Mouse (Mus musculus) thymus, adult 2 months (tissue): ENCODE results near the gene Nmur1.

Experiments
- CTCF ChIP-seq: fragments of 200-500 bp; IDR thresholded peaks from 2 replicates; pipeline ENCODE4 v1.5.1; 2012; ENCODE audit warnings: mild to moderate bottlenecking, control low read depth, low read length, moderate library complexity, borderline replicate concordance; ENCODE audit not compliant: control insufficient read depth, poor library complexity, insufficient read depth; ENCODE audit errors: extremely low read depth
- POLR2A ChIP-seq: fragments of 200-500 bp; IDR thresholded peaks from 2 replicates; pipeline ENCODE4 v1.6.1; 2012; ENCODE audit warnings: mild to moderate bottlenecking, low read length, control low read depth, moderate library complexity; ENCODE audit not compliant: control insufficient read depth, poor library complexity, insufficient read depth; ENCODE audit errors: extremely low read depth

DNA sequence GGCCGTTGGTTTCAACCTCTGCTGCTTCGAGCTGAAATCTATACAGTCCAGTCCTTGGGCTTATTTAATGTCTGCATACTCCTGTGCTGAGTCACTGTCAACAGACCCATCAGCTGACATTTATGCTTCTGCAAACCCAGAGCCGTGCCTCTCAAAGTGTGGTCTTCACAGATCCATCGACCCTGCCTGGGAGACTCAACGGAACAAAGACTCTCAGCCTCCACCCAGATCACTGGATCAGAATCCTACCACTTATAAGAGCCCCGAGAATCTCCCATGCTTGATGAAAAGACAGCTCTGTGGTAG, 11.9 kb upstream of the Nmur1 start:
- no peak for TF ChIP-seq POLR2A
- TF ChIP-seq CTCF: no peak
